Mouse (Mus musculus) forebrain, embryonic 13.5 days (tissue): ENCODE measurements around the gene Pole3. TPM values are rescaled to one million over a fixed set of nuclear protein-coding genes. Genes with fewer than 3 reads are reported as not detected.

ENCODE experiments used
- ATAC-seq: fragments of 200-750 bp; cut with Nextera tagmentation; 2 replicates; pipeline ENCODE4 v1.8.0; 2017
- H3K27ac ChIP-seq: fragments of 300-500 bp; sonication (generic); 2 replicates; pipeline ENCODE4 v1.5.1; 2015; ENCODE audit warnings: inconsistent platforms, mild to moderate bottlenecking, moderate library complexity
- H3K27me3 ChIP-seq: fragments of 300-500 bp; sonication (generic); 2 replicates; pipeline ENCODE4 v1.6.1; 2015; ENCODE audit warnings: mild to moderate bottlenecking, inconsistent platforms
- H3K36me3 ChIP-seq: fragments of 300-500 bp; sonication (generic); 2 replicates; pipeline ENCODE4 v1.6.1; 2015; ENCODE audit warnings: mild to moderate bottlenecking, inconsistent platforms; ENCODE audit not compliant: poor library complexity, severe bottlenecking
- H3K4me1 ChIP-seq: fragments of 300-500 bp; sonication (generic); 2 replicates; pipeline ENCODE4 v1.6.1; 2015; ENCODE audit warnings: inconsistent platforms
- H3K4me2 ChIP-seq: fragments of 300-500 bp; sonication (generic); 2 replicates; pipeline ENCODE4 v1.6.1; 2015; ENCODE audit warnings: inconsistent platforms, mild to moderate bottlenecking, moderate library complexity
- H3K4me3 ChIP-seq: fragments of 300-500 bp; sonication (generic); 2 replicates; pipeline ENCODE4 v1.5.1; 2015; ENCODE audit warnings: mild to moderate bottlenecking, inconsistent platforms
- H3K9ac ChIP-seq: fragments of 300-500 bp; sonication (generic); 2 replicates; pipeline ENCODE4 v1.6.1; 2015; ENCODE audit warnings: mild to moderate bottlenecking, inconsistent platforms
- H3K9me3 ChIP-seq: fragments of 300-500 bp; sonication (generic); replicated peaks from 2 replicates; pipeline ENCODE4 v1.6.1; 2016; ENCODE audit warnings: inconsistent platforms
- WGBS: fragments of 180-500 bp; shearing (Covaris S2); methylation state at CpG from one replicate; pipeline ENCODE4 v1.1.7; 2015; 5-methylcytosine and 5-hydroxymethylcytosine counted together
- polyA plus RNA-seq: library from polyadenylated mRNA; unstranded; fragments of >200 nt; fragmentation: Nextera tagmentation; extraction: Ambion mirVana; gene quantifications from 2 replicates; pipeline ENCODE4 v1.2.1, GENCODE M21; 2015

Gene Pole3
- polyA plus RNA-seq, 1 experiment from 2014 or later: 112 TPM

DNA sequence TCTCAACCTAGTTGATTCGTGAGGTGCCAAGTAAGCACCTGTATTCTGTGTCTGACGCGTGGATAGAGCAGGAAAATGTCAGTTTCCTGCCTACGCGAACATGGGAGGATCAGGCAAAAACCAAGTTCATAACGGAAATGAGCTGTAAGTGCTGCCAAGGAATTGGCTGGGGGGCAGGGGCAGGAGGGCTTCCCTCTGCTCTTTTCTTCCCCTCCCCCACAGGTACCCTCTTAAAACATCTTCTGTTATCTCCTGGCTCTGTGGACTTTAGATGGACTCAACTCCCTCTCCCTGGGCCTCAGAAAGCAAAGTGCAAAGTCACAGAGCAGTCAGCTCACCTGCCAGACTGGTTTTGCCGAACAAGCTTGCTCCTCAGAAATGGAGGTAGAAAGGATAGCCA lies 21.9 kb downstream of the Pole3 start:
- H3K4me3 ChIP-seq: no peak overlapping the region
- ATAC-seq: no peak
- H3K9ac ChIP-seq: no peak overlapping the region
- H3K4me2 ChIP-seq: no peak overlapping the region
- H3K27me3 ChIP-seq: no peaks in the 10 kb centered on the region
- peaks cover 25% of the 10 kb centered on the region for H3K36me3 ChIP-seq
- no peaks in the 10 kb centered on the region for H3K9me3 ChIP-seq
- H3K27ac ChIP-seq: no peak overlapping the region
- WGBS: 76% methylated on average over 7 of the region's 7 CpGs
- peaks cover 11% of the 10 kb centered on the region for H3K4me1 ChIP-seq

DNA sequence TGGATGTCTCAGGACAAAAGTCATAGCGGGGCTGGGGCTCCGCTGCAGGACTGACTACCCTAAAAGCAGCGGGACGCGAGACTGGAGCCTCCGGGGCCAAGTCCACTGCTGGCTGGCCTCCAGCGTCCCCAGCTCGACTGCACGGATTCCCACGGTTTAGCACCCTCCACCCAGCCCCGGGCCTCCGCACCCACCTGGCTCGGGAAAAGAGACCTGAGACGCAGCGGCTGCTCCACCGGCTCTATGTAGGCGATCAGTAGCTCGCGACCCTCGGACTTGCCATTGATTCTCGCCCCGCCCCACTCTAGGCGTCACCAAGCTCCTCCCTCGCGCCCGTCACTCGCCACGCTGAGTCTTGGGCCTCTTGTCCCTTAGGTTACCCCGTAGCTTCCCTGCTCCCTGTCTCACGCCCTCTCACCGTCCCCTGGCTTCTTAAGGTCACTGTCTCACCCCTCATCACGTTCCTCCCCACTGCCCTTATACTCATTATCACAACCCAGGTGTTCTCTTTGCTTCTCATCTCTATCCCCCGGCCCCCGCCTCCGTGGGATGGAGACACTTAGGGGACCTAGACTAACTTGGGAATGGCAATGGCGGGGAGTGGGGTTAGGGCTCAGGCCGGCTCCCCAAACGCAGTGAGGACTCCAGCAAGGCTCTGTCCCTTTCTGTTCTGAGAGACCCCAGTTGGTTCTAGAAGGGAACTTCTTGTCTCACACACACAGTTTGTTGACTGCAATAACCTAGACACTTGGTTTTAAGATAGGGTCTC lies 22.7 kb downstream of the Pole3 start:
- Histone ChIP-seq H3K27me3 (no peaks in the 10 kb centered on the region), H3K9me3 (no peaks in the 10 kb centered on the region), H3K4me1 (peaks cover 11% of the 10 kb centered on the region), H3K4me3 (peak overlapping the region; percentile 87), H3K9ac (peak overlapping the region; percentile 84), H3K4me2 (peak overlapping the region; percentile 75), H3K27ac (no peak overlapping the region; the same call in 1 of the 2 replicates), H3K36me3 (peaks cover 17% of the 10 kb centered on the region)
- peak; percentile 98 for ATAC-seq
- 3% methylated on average over 38 of the region's 38 CpGs for WGBS

DNA sequence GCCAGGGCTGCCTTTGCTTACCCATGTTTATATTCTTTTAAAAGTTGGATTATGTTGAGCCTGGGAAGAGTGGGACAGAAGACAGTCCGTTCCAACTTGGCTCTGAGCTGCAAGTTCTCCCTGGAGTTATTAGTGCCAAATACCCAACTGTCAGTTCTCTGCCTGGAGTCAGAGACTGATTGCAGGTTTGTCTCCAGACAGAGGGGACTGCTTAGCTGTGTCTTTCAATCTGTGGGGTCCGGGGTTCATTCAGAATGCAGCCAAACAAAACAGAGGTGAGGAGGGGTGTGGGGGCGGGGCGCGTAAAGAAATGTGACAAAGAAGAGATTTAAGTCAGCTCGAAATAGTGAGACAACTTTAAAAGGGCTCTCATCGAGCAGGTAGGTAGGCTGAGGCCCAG lies 23.3 kb downstream of the Pole3 start:
- no peaks in the 10 kb centered on the region for H3K27me3 ChIP-seq
- no peaks in the 10 kb centered on the region for H3K9me3 ChIP-seq
- ATAC-seq: no peak; the same call in 1 of the 2 replicates
- peaks cover 11% of the 10 kb centered on the region for H3K4me1 ChIP-seq
- H3K36me3 ChIP-seq: peaks cover 16% of the 10 kb centered on the region
- H3K27ac ChIP-seq: no peak overlapping the region; the same call in 1 of the 2 replicates
- peak overlapping the region; percentile 75 for H3K4me2 ChIP-seq
- peak overlapping the region; percentile 87 for H3K4me3 ChIP-seq
- H3K9ac ChIP-seq: peak overlapping the region; percentile 84
- 1% methylated on average over 7 of the region's 7 CpGs for WGBS

DNA sequence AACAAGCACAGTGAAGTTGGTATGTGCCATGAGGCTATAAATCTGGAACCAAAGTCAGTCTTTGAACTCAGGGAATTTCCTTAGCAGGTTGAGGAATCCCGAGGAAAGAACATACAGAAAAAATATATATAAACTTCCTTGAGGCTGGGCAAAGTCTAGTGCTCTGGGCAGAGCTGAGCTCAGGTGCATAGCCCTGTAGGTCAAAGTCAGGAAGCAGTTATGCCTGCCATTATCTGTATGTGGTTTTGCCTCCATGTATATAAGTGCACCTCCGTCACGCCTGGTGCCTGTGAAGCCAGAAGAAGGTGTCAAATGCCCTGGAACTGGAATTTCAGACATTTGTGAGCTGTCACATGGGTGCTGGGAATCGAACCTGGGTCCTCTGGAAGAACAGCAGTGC lies 24.1 kb downstream of the Pole3 start:
- Histone ChIP-seq H3K36me3 (peaks cover 22% of the 10 kb centered on the region), H3K4me2 (no peak overlapping the region), H3K9ac (no peak overlapping the region), H3K27me3 (no peaks in the 10 kb centered on the region), H3K27ac (no peak overlapping the region), H3K9me3 (no peaks in the 10 kb centered on the region), H3K4me1 (peaks cover 11% of the 10 kb centered on the region), H3K4me3 (no peak overlapping the region)
- 89% methylated on average over 4 of the region's 4 CpGs for WGBS
- ATAC-seq: no peak

DNA sequence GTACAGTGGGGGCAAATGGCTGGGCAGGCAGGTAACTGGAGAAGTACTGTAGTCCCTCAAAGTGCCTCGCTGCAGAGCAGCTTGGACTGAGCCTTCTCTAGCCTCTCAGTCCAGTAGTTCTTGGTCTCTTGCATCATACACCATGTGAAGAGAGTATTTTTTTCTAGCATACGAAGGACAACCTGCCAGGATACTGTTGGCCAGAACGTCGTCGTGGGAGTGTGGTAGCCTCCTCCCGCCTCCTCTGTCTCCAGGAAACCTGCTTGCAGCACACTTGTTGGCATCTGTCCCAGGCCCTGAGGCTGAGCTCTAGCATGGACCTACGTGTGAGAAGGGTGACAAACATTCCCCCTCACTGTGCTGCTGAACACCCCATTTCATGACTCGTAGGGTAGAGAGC lies 28.1 kb downstream of the Pole3 start:
- Histone ChIP-seq H3K9me3 (no peaks in the 10 kb centered on the region), H3K36me3 (peaks cover 22% of the 10 kb centered on the region), H3K4me1 (peaks cover 11% of the 10 kb centered on the region), H3K27ac (no peak overlapping the region), H3K27me3 (no peaks in the 10 kb centered on the region), H3K4me3 (no peak overlapping the region), H3K9ac (no peak overlapping the region), H3K4me2 (no peak overlapping the region)
- ATAC-seq: no peak
- 72% methylated on average over 8 of the region's 8 CpGs for WGBS

DNA sequence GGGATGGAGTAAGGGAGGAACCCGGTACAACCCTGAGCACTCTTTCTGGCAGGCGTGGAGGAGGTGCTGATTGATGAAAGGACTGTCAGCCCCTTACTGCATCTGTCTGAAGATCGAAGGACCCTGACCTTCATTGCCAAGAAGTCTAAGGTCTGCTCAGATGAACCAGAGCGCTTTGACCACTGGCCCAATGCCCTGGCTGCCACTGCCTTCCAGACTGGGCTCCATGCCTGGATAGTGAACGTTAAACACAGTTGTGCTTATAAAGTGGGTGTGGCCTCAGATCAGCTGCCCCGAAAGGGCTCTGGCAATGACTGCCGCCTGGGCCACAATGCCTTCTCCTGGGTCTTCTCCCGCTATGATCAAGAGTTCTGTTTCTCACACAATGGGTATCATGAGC lies 28.9 kb downstream of the Pole3 start:
- H3K9me3 ChIP-seq: no peaks in the 10 kb centered on the region
- H3K4me2 ChIP-seq: no peak overlapping the region
- no peak overlapping the region for H3K4me3 ChIP-seq
- no peaks in the 10 kb centered on the region for H3K27me3 ChIP-seq
- no peak for ATAC-seq
- H3K36me3 ChIP-seq: peaks cover 22% of the 10 kb centered on the region
- no peak overlapping the region for H3K9ac ChIP-seq
- WGBS: 82% methylated on average over 8 of the region's 8 CpGs
- peaks cover 2% of the 10 kb centered on the region; the same call in 1 of the 2 replicates for H3K4me1 ChIP-seq
- no peak overlapping the region for H3K27ac ChIP-seq

DNA sequence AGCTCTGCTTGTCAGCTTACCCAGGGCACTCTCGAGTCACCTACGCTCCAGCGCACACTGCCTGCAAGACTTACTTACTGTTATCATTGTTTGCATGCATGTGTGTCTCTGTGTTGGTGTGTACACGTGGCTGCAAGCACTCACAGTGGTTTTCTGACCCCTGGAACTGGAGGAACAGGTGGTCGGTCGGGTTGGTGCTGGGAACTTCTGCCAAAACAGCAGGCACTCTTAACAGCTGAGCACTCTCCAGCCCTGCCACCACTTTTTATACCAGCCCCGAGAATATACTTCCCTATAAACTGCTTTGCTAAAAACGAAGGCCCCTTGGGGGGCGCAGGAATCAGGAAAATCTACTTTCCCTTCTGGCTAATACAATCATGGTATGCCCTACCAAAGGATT lies 30.6 kb downstream of the Pole3 start:
- ATAC-seq: no peak
- no peaks in the 10 kb centered on the region for H3K4me1 ChIP-seq
- 71% methylated on average over 9 of the region's 9 CpGs for whole genome bisulfite sequencing
- no peak overlapping the region for H3K4me3 ChIP-seq
- H3K36me3 ChIP-seq: peaks cover 15% of the 10 kb centered on the region
- H3K9me3 ChIP-seq: no peaks in the 10 kb centered on the region
- no peak overlapping the region for H3K27ac ChIP-seq
- H3K4me2 ChIP-seq: no peak overlapping the region
- no peaks in the 10 kb centered on the region for H3K27me3 ChIP-seq
- no peak overlapping the region for H3K9ac ChIP-seq

DNA sequence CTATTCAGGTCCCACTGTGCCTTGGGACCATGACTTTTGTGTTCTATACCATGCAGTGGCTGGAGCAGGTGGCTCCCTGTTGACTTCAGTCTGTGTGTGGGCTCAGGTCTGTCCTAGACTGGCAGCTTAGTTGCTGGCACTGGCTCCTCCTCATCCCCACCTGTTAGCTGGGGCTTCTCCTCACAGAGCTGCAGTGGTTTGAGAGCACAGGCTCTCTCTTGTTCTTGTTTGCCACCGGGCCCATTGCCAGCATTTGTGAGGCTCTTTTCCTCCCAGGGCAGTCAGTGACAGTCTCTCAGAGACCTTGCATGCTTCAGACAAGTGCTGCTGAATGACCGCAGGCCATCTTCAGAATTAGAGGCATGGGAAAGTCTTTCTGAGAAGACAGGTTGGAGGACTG lies 32.2 kb downstream of the Pole3 start:
- no peak for ATAC-seq

DNA sequence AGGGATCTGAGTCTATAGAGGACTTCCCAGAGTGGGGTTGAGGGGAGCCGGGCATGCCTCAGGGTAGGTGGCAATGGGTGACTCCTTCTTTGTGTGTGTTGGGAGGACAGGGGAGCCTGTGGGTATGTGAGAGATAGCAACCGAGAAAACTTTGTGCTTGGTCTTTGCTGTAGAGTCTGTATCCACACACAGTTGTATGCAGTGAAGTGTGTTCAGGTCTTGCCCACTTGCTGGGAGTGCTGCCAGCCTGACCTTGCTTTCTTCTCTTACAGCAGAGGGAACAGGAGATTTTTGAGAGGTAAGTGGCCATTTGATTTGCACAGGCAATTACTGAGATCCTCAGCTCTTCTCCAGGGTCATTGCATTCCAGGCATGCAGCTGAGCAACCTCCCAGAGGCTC lies 37.0 kb downstream of the Pole3 start:
- Histone ChIP-seq H3K36me3 (no peaks in the 10 kb centered on the region), H3K4me1 (no peaks in the 10 kb centered on the region), H3K27ac (no peak overlapping the region), H3K4me2 (no peak overlapping the region), H3K9me3 (no peaks in the 10 kb centered on the region), H3K9ac (no peak overlapping the region), H3K4me3 (no peak overlapping the region), H3K27me3 (no peaks in the 10 kb centered on the region)
- ATAC-seq: no peak
- 78% methylated on average over 2 of the region's 2 CpGs for WGBS

More for the DNA sequence above, 32.2 kb downstream of the Pole3 start:
- Histone ChIP-seq H3K4me2 (no peak overlapping the region), H3K9ac (no peak overlapping the region), H3K9me3 (no peaks in the 10 kb centered on the region), H3K4me3 (no peak overlapping the region), H3K36me3 (peaks cover 8% of the 10 kb centered on the region; the same call in 1 of the 2 replicates), H3K4me1 (no peaks in the 10 kb centered on the region), H3K27me3 (no peaks in the 10 kb centered on the region), H3K27ac (no peak overlapping the region)
- WGBS: 76% methylated on average over 2 of the region's 2 CpGs

DNA sequence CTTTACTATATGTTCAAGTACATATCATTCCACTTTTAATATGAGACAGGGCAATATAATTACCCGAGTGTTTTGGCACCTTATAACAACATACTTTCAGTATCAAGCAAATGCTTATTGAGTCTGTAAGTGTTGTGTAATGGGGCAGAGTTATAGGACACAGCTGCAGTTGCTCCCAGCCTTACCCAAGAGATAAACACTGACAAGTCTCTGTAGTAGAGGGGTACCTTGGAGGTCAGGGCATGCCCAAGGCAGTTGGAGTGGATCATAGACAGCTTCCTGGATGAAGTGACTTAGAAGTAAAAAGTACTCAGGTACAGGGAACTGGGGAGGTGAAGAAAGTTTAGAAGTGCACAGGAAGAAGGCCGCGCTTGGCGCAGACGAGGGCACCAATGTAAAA lies 37.7 kb downstream of the Pole3 start:
- Histone ChIP-seq H3K9ac (no peak overlapping the region), H3K36me3 (no peaks in the 10 kb centered on the region), H3K27me3 (peaks cover 3% of the 10 kb centered on the region), H3K27ac (no peak overlapping the region), H3K9me3 (no peaks in the 10 kb centered on the region), H3K4me2 (no peak overlapping the region), H3K4me1 (no peaks in the 10 kb centered on the region), H3K4me3 (no peak overlapping the region)
- no peak for ATAC-seq
- WGBS: 96% methylated on average over 5 of the region's 5 CpGs

DNA sequence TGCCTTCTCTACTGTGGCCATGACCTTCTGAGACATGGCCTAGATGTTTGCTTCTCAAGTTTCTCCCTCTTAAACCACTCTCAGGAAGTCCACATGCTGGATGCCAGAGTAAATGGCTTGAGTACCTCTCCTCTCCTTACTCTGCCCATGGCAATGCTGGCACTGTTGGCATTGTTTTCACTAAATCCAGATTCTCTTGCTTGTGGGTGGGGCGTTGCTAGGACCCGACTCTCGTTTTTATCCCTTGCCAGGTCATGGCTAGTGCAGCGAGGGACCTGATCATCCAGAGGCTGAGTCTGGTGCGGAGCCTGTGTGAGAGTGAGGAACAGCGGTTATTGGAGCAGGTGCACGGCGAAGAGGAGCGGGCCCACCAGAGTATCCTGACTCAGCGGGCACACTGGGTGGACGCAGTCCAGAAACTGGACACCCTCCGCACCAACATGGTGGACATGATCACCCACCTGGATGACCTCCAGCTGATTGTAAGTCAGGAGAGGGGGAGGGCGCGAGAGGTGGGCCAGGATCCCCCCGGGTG lies 38.6 kb downstream of the Pole3 start:
- Histone ChIP-seq H3K27me3 (peaks cover 12% of the 10 kb centered on the region), H3K4me3 (no peak overlapping the region), H3K27ac (no peak overlapping the region), H3K36me3 (no peaks in the 10 kb centered on the region), H3K9ac (no peak overlapping the region), H3K4me2 (no peak overlapping the region), H3K4me1 (no peaks in the 10 kb centered on the region), H3K9me3 (no peaks in the 10 kb centered on the region)
- 89% methylated on average over 15 of the region's 15 CpGs for WGBS
- ATAC-seq: no peak

DNA sequence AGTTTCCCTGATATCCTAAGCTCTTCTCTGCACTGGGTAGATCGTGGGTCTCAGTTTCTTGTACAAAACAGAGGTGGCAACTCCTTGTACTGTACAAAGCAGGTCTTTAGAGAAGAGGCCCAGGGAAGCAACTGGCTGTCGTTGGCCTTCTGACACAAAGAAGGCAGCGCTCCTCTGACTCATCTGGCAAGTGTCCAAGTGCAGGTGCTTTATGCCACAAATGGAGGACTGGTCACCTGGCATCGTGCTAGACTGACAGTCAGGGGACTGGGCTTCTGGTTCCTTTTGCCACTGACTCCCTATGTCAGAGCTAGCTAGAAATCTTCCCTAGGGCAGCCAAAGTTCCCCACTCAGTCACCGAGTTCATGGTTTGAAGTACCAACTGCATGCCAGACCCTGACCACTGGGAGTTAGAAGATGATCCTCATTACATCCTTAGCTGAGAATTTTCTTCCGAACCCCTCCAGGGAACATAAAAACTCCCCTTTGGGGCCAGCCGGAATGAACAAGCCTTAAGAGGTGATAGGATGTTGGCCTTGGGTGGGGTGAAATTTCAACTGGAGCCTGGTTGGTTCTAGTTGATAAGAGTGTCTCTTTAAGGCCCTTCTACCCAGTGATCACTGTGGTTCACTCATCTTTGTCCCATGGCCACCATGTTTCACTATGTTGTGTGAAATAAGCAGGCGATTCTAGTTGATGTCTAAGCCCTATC lies 39.3 kb downstream of the Pole3 start:
- H3K4me2 ChIP-seq: no peak overlapping the region
- WGBS: 87% methylated on average over 8 of the region's 8 CpGs

More for the DNA sequence above, 39.3 kb downstream of the Pole3 start:
- H3K4me1 ChIP-seq: no peaks in the 10 kb centered on the region
- no peak overlapping the region for H3K27ac ChIP-seq
- H3K9ac ChIP-seq: no peak overlapping the region
- no peaks in the 10 kb centered on the region for H3K9me3 ChIP-seq
- no peak overlapping the region for H3K4me3 ChIP-seq
- peaks cover 19% of the 10 kb centered on the region for H3K27me3 ChIP-seq
- H3K36me3 ChIP-seq: no peaks in the 10 kb centered on the region
- no peak for ATAC-seq
